Mouse (Mus musculus) heart, embryonic 12.5 days (tissue): ENCODE results near the gene Samd8. TPM values are rescaled to one million over a fixed set of nuclear protein-coding genes. Genes with fewer than 3 reads are reported as not detected.
A peak's percentile ranks its signal among the peaks of the same experiment; 100 is the strongest.

Source experiments
- ATAC-seq: fragments of 200-750 bp; cut with Nextera tagmentation; 2 replicates; pipeline ENCODE4 v1.8.0; 2017; ENCODE audit warnings: moderate TSS enrichment, moderate library complexity; ENCODE audit not compliant: insufficient number of reproducible peaks, low FRiP score
- H3K27ac ChIP-seq: fragments of 300-500 bp; sonication (generic); 2 replicates; pipeline ENCODE4 v1.5.1; 2016; ENCODE audit warnings: mild to moderate bottlenecking, moderate library complexity; ENCODE audit not compliant: poor library complexity, severe bottlenecking
- H3K27me3 ChIP-seq: fragments of 300-500 bp; sonication (generic); replicated peaks from 2 replicates; pipeline ENCODE4 v1.6.1; 2016; ENCODE audit warnings: mild to moderate bottlenecking, moderate library complexity
- H3K36me3 ChIP-seq: fragments of 300-500 bp; sonication (generic); 2 replicates; pipeline ENCODE4 v1.6.1; 2016; ENCODE audit warnings: mild to moderate bottlenecking, moderate library complexity
- H3K4me1 ChIP-seq: fragments of 300-500 bp; sonication (generic); replicated peaks from 2 replicates; pipeline ENCODE4 v1.6.1; 2016; ENCODE audit warnings: mild to moderate bottlenecking
- H3K4me2 ChIP-seq: fragments of 300-500 bp; sonication (generic); 2 replicates; pipeline ENCODE4 v1.6.1; 2016; ENCODE audit warnings: mild to moderate bottlenecking, moderate library complexity
- H3K4me3 ChIP-seq: fragments of 300-500 bp; sonication (generic); 2 replicates; pipeline ENCODE4 v1.5.1; 2016; ENCODE audit warnings: mild to moderate bottlenecking
- H3K9ac ChIP-seq: fragments of 300-500 bp; sonication (generic); 2 replicates; pipeline ENCODE4 v1.6.1; 2016; ENCODE audit warnings: mild to moderate bottlenecking, moderate library complexity
- H3K9me3 ChIP-seq: fragments of 300-500 bp; sonication (generic); replicated peaks from 2 replicates; pipeline ENCODE4 v1.6.1; 2016; ENCODE audit warnings: mild to moderate bottlenecking, moderate library complexity
- WGBS: fragments of 180-500 bp; shearing (Covaris S2); methylation state at CpG from one replicate; pipeline ENCODE4 v1.1.7; 2016; 5-methylcytosine and 5-hydroxymethylcytosine counted together
- polyA plus RNA-seq: library from polyadenylated mRNA; unstranded; fragments of >200 nt; fragmentation: Nextera tagmentation; extraction: Ambion mirVana; gene quantifications from 2 replicates; pipeline ENCODE4 v1.2.1, GENCODE M21; 2016

The Samd8 gene
- polyA plus RNA-seq, 1 experiment from 2014 or later = 11.7 TPM

DNA sequence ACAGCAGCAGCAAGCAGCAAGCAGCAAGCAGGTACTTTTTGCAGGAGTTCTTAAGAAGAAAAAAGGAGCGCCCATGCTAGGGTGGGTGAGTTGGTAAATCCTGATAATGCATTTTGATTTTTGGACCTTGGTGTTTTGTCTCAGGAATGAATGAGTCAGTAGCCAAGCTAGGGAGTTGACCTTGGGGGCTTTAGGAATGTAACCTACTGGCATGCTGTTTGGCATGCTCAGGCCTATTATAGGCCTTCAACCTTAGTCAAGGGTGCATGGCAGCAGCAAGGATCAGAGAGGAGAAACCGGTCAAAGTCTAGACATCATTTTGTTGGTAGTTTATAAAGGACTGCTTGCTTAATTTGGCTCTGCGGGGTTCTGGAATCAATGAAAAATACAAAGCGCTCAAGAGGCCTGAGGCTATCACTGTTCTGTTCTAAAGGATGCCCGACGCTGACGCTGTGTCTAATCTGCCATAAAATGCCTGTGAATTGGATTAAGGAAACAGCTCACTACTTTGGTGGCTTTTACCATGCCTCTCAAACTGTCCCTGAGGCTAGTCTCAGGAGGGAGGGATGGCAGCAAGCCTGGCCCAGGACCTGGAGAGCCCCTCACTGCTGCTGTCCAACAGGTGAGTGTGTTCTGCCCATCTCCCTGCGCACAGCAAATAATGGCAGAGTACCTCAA lies 28.2 kb upstream of the Samd8 start:
- Histone ChIP-seq H3K9ac (no peak overlapping the region), H3K4me3 (no peak overlapping the region), H3K9me3 (peaks cover 11% of the 10 kb centered on the region), H3K4me2 (no peak overlapping the region), H3K27me3 (no peaks in the 10 kb centered on the region), H3K36me3 (no peaks in the 10 kb centered on the region), H3K4me1 (peaks cover 34% of the 10 kb centered on the region), H3K27ac (no peak overlapping the region)
- no peak for ATAC-seq
- WGBS = 83% methylated on average over 8 of the region's 8 CpGs

DNA sequence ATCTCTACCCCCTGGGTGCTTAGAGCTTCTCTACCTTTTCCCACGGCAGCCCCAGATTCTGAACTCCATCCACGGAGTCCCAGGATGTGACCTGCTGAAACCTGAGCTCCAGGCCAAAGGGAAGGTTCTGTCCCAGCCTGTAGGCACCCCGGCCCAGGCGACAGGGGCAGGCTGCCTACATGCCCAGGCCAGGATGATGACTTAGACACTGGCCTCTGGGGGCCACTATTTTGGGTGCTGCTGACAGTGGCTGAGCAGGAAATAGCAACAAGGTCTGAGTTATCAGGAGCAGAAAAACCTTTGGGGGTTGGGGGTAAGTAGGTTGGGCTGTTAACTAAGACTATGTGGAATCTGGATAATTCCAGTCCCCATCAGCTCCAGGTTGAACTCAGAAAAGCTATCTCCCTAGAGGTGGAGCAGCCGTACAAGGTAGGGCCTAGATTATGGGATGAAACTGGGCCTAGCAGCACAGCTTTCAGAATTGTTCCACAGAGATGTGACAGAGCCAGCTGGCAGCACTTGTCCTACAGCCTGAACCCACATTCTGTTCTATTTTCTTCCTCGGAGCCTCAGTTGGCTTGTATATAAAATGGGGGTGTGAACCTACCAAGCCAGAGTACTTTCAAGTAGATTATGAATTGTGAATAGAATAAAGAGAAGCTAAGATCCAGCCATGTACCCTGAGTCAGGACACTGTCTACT lies 21.1 kb upstream of the Samd8 start:
- WGBS = 49% methylated on average over 6 of the region's 6 CpGs
- no peaks in the 10 kb centered on the region for H3K36me3 ChIP-seq

DNA sequence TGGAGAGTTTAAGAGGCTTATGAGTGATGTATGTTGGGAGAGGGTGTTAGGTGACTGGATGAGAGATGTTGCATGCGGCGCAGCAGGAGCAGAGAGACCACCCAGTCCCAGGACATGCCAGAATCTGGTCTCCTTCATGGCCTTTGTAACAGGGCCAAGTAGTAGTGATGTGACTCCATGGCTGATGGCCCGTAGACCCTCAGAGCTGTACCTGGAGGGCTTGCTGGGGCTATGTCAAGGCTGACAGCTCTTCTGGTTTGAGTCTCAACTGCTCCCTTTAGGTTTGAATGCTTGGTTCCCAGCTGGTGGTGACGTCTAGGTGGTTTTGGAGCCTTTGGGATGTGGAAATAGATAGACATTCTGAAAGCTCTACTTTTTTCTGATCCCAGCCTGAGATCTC lies 20.4 kb upstream of the Samd8 start:
- Histone ChIP-seq H3K4me1 (peaks cover 17% of the 10 kb centered on the region), H3K4me2 (no peak overlapping the region), H3K27ac (no peak overlapping the region), H3K9ac (no peak overlapping the region), H3K9me3 (peaks cover 5% of the 10 kb centered on the region; the same call in 1 of the 2 replicates), H3K4me3 (no peak overlapping the region), H3K36me3 (no peaks in the 10 kb centered on the region), H3K27me3 (no peaks in the 10 kb centered on the region)
- WGBS = 82% methylated on average over 4 of the region's 4 CpGs
- no peak for ATAC-seq

More for the DNA sequence above, 21.1 kb upstream of the Samd8 start:
- no peak for ATAC-seq
- Histone ChIP-seq H3K27ac (no peak overlapping the region), H3K9me3 (peaks cover 5% of the 10 kb centered on the region; the same call in 1 of the 2 replicates), H3K4me1 (peaks cover 24% of the 10 kb centered on the region), H3K27me3 (no peaks in the 10 kb centered on the region), H3K9ac (no peak overlapping the region), H3K4me2 (no peak overlapping the region), H3K4me3 (no peak overlapping the region)

DNA sequence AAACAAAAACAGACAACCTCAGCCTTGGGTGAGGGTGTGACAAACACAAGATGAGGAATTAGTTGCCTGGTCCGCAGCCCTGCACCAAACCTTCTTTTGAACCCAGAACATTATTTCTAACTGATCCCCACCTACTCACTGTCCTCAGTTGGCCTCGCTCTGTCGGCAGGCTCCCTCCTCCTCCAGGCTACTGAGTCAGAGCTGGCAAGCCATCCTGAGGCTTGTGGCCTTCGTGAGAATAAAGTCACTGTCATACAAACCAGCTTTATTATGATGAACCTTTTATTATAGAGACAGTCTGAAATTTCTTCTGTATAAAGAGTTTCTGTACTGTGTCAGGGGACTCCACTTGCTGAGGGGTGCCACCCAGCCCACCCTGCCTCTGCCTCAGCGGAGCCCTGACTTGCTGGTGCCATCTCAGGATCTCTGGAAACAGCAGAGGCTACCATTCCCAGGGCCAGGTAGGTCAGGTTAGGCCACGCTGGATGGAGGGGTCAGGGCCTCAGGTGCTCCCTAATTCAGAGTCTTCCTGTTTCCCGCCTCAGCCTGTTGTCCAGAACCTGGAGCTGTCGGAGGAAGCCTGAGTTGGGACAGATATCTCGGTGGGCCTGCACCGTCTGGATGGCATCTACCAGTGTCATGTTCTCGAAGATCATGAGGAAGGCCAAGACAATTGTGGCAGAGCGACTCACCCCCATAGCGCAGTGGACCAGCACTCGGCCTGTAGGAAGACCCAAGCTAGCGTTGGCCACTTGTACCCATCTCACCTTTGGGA lies 17.0 kb upstream of the Samd8 start:
- H3K36me3 ChIP-seq = no peaks in the 10 kb centered on the region
- no peak for ATAC-seq
- WGBS = 84% methylated on average over 15 of the region's 15 CpGs
- no peak overlapping the region for H3K27ac ChIP-seq
- no peak overlapping the region for H3K4me3 ChIP-seq
- no peaks in the 10 kb centered on the region for H3K27me3 ChIP-seq
- H3K9ac ChIP-seq = no peak overlapping the region
- peaks cover 8% of the 10 kb centered on the region for H3K4me1 ChIP-seq
- H3K4me2 ChIP-seq = no peak overlapping the region
- H3K9me3 ChIP-seq = peaks cover 5% of the 10 kb centered on the region; the same call in 1 of the 2 replicates

DNA sequence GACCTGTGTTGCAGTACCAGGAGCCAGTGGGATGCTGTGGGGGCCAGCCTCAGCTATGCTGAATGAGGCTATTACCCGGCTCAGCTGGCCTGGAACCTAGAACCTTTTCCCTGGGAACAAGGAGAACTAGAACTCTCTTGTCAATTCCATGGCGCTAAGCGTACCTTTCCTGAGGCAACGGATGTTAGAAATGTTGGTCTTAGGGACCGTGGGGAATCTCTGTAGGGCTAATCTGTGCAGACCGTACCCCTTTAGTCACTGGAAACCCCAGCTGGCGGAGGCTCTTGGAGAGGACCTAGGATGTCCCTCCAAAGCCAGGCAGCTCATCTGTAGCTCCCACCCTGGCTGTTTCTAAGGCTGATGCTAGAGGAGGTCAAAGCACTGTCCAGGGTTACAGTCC lies 10.0 kb upstream of the Samd8 start:
- no peak overlapping the region for H3K9ac ChIP-seq
- H3K4me1 ChIP-seq = no peaks in the 10 kb centered on the region
- 86% methylated on average over 7 of the region's 7 CpGs for WGBS
- 0 out of 2 replicates have a peak, but pooled peaks cover 9% of the 10 kb centered on the region for H3K27me3 ChIP-seq
- ATAC-seq = no peak
- H3K27ac ChIP-seq = no peak overlapping the region
- no peak overlapping the region for H3K4me3 ChIP-seq
- no peaks in the 10 kb centered on the region for H3K9me3 ChIP-seq
- no peaks in the 10 kb centered on the region for H3K36me3 ChIP-seq
- no peak overlapping the region for H3K4me2 ChIP-seq

DNA sequence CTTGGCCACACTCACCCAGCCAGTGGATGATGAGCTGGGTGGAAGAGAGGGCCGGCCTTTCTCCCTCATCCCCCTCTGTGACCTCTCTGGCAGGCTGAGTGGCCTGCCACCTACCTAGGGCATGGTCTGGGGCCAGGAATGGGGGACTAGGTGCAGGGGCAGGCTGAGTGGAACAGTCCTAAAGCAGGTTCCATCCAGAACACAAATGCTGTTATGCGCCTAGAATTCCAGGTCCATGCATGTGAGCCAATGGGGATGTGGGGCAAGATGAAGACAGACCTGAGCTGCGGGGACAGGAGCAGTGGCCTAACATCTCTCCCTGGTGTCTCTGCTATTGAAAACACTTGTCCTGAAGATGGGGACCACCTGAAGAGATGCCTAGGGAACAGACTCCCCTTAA lies 9.0 kb upstream of the Samd8 start:
- Histone ChIP-seq H3K9ac (no peak overlapping the region), H3K4me3 (no peak overlapping the region), H3K4me1 (no peaks in the 10 kb centered on the region), H3K4me2 (no peak overlapping the region), H3K27me3 (0 out of 2 replicates have a peak, but pooled peaks cover 9% of the 10 kb centered on the region), H3K9me3 (no peaks in the 10 kb centered on the region), H3K36me3 (no peaks in the 10 kb centered on the region), H3K27ac (no peak overlapping the region)
- no peak for ATAC-seq
- 68% methylated on average over 3 of the region's 3 CpGs for WGBS

DNA sequence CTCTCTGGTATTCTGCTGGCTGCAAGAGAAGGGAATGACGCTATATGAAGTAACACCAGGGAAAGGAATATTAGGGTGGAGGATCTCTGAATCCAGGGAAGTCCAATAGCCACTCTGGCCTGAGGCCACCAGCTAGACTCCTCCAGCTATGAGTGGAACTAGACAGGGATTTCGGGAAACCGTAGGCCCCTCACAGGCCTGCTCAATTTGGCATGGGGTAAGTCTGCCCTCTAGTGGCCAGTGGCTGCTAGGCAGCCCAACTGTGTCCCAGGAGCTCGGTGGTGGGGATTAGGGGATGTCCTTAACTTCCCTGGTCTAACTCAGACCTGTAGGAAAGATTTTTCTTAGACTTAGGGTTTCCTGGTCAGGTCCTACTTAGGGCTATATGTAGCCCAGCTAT lies 8.5 kb upstream of the Samd8 start:
- no peak overlapping the region for H3K4me3 ChIP-seq
- H3K36me3 ChIP-seq = no peaks in the 10 kb centered on the region
- no peak overlapping the region for H3K27ac ChIP-seq
- 0 out of 2 replicates have a peak, but pooled peaks cover 9% of the 10 kb centered on the region for H3K27me3 ChIP-seq
- peak; percentile 64; the same call in 1 of the 2 replicates for ATAC-seq
- WGBS = 18% methylated on average over 4 of the region's 4 CpGs
- H3K9me3 ChIP-seq = no peaks in the 10 kb centered on the region
- H3K4me1 ChIP-seq = no peaks in the 10 kb centered on the region
- H3K4me2 ChIP-seq = no peak overlapping the region
- no peak overlapping the region for H3K9ac ChIP-seq

DNA sequence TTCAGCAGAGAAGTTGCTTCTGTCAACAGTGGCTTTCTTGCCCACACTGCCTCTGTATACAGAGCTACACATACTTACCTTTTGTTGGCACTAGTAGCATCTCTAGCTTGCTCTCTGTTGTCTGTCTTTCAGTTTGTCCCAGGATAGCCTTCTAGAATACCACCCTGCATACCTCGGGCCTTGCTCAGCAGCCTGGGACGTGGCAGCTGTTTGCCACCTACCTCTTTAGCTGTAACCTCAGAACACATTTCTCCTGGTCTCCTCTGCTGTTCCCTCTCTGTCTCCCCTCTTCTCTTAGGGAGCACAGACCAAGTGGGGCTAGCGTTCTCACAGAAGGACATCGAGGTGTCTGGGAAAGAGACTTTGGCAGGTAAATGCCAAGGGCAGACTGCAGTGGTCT lies 7.9 kb upstream of the Samd8 start:
- no peak for ATAC-seq
- Histone ChIP-seq H3K4me1 (no peaks in the 10 kb centered on the region), H3K9ac (no peak overlapping the region), H3K27me3 (0 out of 2 replicates have a peak, but pooled peaks cover 9% of the 10 kb centered on the region), H3K4me3 (no peak overlapping the region), H3K27ac (no peak overlapping the region), H3K4me2 (no peak overlapping the region), H3K9me3 (no peaks in the 10 kb centered on the region), H3K36me3 (no peaks in the 10 kb centered on the region)
- 88% methylated on average over 4 of the region's 4 CpGs for WGBS

DNA sequence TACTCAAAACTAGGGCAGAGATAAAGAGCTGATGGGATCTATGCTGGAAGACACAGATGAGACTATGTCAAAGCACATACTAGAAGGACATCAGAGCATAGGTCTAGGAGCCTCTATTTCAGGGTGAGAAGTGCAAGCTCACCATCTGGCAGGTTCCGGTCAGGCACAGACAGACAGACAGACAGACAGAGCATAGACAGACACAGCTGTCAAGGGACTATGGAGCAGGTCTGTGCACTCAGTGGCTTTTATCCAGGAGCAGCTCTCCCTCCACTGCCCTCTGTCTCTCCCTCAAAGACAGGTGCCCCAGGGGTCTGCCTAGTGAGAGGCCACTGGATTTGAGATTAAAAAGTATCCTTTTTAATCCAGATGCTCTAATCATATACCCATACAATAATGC lies 6.2 kb upstream of the Samd8 start:
- no peak overlapping the region for H3K4me3 ChIP-seq
- H3K4me1 ChIP-seq = no peaks in the 10 kb centered on the region; the same call in 1 of the 2 replicates
- H3K9ac ChIP-seq = no peak overlapping the region
- 76% methylated on average over 1 of the region's 1 CpGs for WGBS
- no peak for ATAC-seq
- no peak overlapping the region for H3K27ac ChIP-seq
- H3K27me3 ChIP-seq = 0 out of 2 replicates have a peak, but pooled peaks cover 9% of the 10 kb centered on the region
- no peak overlapping the region for H3K4me2 ChIP-seq
- no peaks in the 10 kb centered on the region for H3K36me3 ChIP-seq
- no peaks in the 10 kb centered on the region for H3K9me3 ChIP-seq

DNA sequence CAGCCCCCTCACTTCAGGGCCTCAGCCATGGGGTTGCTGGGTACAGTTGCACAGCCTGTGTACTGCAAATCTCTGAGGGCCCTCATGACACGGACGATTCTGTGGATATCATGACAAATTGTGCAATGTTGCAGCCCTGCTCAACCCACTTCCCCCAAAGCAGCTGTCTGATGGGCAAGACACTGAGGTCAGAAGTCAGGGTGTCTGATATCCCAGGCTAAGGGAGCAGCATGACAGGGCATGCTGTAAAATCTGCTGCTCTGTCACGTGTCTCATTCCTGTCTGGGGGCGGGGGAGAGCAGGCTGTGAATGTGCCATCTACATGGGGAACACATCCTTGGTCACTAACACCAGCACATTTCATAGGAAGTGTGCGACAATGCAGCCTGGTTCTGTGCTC lies 5.2 kb upstream of the Samd8 start:
- no peak overlapping the region for H3K4me2 ChIP-seq
- H3K9me3 ChIP-seq = no peaks in the 10 kb centered on the region
- 0 out of 2 replicates have a peak overlapping the region, but pooled peaks have one; percentile 44 for H3K9ac ChIP-seq
- no peak overlapping the region for H3K27ac ChIP-seq
- ATAC-seq = no peak
- H3K4me1 ChIP-seq = no peaks in the 10 kb centered on the region; the same call in 1 of the 2 replicates
- H3K36me3 ChIP-seq = no peaks in the 10 kb centered on the region
- H3K4me3 ChIP-seq = no peak overlapping the region
- 0 out of 2 replicates have a peak, but pooled peaks cover 6% of the 10 kb centered on the region for H3K27me3 ChIP-seq
- 59% methylated on average over 5 of the region's 5 CpGs for WGBS

DNA sequence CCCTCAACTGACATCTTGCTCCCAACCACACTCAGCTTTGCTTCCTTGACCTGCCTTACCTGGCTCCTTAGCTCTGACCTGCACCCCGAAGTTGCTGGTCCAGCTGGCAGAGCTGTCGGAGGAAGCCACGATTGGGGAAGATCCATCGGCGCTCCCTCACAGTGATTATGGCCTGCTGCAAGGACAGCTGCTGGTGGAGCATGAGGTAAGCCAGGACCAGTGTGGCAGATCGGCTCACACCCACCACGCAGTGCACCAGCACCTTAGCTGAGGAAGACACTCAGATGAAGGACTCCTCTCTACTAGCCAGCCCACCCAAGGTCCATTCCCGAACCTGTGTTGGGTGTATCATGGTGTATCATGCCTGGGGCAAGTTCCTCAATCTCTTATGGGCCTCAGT lies 4.1 kb upstream of the Samd8 start:
- no peaks in the 10 kb centered on the region for H3K36me3 ChIP-seq
- no peak overlapping the region for H3K9ac ChIP-seq
- H3K27me3 ChIP-seq = 0 out of 2 replicates have a peak, but pooled peaks cover 3% of the 10 kb centered on the region
- no peaks in the 10 kb centered on the region for H3K9me3 ChIP-seq
- no peak overlapping the region for H3K4me3 ChIP-seq
- no peak overlapping the region for H3K27ac ChIP-seq
- no peaks in the 10 kb centered on the region; the same call in 1 of the 2 replicates for H3K4me1 ChIP-seq
- WGBS = 80% methylated on average over 8 of the region's 8 CpGs
- no peak overlapping the region for H3K4me2 ChIP-seq
- no peak for ATAC-seq
